Mouse (Mus musculus) adrenal gland, adult 2 months (tissue): ENCODE measurements around the gene Zbtb16. TPM values are rescaled to one million over a fixed set of nuclear protein-coding genes. Genes with fewer than 3 reads are reported as not detected.

Experiments used
- DNase-seq: peaks from one replicate; pipeline ENCODE4 v3.0.0; 2021
- polyA plus RNA-seq: library from polyadenylated mRNA; depleted of rRNA; stranded (reverse); fragments of >200 nt; gene quantifications from 2 replicates; pipeline ENCODE4 v1.2.3, GENCODE M21; 2012
- total RNA-seq, 2 experiments: library from RNA; stranded (reverse); gene quantifications; 2 replicates each; pipeline ENCODE4 v1.2.3; 2021

Zbtb16 gene
- total and polyA plus RNA-seq, 3 experiments = 17.7 to 73.3 (median 25.6) TPM

DNA sequence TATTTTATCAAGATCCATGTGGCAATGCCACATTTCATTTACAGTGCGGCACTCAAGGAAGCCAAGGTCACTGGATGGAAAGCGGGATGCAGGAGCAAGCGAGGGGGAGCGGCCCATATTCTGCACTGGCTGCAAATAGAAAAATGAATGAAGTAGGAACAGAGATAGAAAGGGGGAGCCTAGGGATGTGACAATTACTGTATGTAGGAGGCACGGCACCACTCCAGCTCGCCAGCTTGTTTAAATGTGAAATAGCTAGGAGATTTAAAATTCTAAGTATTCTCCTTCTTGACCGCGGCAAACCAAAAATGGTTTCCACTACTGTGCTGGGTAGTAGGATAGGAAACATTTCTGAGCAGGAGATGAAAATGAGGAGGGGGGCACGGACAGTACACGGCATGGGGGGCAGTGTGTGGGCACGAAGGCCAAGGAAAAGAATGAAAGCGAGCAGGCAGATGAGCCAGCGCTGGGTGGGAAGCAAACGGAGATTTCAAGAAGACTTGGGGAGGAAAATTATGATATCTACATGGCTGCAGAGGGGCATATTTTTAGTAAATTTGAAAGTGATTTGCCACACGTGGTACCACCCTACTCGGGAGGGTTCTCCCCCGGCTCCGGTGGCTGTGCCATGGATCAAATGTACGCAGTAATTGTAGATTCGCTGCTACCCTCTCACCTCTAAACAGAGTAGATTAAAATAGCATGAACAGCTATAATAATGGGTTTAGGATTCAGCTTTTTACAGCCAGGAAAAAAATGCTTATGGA lies 68.2 kb downstream of the Zbtb16 start:
- DNase-seq = no peak

DNA sequence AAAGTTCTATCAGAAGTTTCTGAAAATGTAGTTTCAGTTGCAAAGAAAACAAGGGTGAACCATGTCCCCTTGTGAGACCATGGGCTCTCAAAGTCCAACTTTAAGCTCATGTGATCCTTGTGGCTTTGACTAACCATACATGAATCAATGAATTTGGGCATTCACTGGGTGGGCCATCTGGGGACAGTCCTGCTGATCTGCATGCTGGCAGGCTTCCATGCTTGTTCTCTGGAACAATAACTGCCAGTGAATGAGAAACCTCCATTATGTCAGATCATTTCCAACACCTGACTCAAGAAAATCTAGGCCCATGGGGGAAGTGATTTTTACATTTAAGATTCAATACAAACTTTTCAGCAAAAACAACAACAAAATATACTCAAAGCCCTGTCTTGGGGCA lies 70.1 kb downstream of the Zbtb16 start:
- no peak for DNase-seq

DNA sequence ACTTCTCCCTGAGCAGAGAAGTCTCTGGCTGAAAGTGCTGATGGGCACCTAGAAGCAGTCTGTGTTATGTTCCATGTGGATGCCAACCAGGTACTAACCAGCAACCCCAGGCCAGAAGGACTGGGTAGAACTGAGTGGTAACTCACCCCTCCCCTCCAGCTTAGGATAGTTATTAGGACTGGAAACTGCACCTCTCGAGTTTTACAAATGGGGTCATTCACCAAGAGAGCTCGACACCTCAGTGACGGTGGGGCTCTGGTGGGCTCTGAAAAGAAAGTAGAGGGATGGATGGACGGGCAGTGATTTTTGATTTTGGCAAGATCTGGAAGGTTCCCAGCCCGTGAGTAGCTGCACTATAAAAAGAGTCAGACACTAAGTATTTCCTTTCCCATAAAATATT lies 71.7 kb downstream of the Zbtb16 start:
- no peak for DNase-seq

DNA sequence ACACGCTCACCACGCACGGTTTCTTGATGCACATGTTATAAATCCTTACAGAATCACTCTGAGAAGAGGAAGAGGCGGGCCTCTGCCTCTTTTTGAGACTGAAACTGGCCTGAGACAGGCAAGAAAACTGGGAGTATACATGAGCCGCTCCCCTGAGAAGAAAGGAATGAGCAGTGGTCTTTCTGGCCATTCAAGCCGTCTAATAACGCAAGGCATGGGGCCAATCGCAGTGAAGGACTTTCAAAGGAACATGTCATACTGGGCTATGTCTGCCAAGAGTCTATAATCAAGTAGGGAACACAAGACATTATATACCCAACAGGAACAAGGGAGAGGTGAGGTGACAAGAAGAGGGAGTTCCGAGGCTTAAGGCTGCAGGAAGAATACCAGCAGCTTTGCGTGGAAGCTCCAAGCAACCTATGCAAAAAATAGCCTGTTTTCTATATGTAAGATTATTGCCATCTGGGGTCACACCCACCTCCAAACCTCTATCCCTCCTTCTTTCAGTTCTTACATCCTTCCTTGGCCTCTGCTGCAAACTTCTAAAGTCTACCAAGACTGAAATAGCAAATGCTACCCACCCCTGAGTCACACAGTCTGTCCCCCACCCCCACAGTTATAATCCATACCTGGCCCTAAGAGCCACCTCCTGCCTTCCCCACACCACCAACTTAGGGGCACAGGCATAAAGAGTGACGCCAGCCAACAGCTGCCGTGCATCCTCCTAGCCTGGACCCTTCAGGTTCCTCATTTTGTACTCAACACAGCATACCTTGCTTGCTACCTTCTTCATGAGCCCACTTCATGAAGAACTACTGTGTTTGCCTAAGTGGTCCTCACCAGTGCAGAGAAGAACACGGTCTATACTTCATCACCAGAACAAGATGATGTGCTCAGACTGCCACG lies 74.0 kb downstream of the Zbtb16 start:
- no peak for DNase-seq

DNA sequence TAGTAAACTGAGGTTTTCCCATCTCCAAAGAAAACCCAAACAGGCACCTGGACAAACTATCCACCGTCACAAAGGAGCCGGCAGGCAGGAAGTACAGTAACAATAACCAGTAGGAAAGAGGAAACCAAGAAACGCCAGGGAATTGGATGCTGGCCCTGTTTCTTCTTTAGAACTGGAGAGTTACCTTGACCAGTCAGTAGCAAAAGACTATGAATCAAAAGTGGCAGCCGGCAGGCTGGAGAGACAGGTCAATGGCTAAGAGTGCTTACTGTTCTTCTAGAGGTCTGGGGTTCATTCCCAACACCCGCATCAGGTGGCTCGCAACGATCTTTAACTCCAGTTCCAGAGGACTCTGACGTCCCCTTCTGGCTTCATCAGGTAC lies 74.9 kb downstream of the Zbtb16 start:
- DNase-seq = peak; percentile 64

DNA sequence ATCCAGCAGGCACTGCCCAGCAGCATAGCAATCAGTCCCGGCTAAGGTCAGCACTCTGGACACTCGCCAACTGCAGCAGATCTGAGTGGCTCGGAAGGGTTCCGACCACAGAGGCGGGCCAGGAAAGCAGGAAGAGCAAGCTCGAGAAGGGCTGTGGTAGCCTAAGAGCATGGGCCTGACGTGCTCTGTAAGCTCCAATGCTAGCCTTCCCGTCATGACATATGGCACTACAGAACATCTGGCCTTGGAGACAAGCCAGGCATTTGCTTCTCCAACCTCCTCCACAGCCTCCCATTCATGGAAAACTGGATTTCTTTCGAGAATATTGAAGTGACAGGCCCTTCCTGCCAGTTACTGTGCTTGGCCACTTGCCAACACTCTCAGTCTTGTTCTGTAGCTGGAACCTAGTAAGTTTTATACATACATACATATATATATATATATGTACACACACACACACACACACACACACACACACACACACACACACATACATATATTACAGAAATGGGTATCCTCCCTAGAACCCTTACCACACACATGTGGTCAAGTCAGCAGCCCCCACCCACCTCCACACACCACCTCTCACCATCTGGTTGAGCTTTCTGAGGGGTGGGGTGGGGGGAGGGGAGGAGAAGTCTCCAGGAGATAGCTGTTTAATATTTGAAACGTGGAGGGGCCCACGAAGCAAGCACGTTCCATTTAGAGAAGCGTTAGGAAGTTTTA lies 75.4 kb downstream of the Zbtb16 start:
- peak; percentile 85 for DNase-seq

DNA sequence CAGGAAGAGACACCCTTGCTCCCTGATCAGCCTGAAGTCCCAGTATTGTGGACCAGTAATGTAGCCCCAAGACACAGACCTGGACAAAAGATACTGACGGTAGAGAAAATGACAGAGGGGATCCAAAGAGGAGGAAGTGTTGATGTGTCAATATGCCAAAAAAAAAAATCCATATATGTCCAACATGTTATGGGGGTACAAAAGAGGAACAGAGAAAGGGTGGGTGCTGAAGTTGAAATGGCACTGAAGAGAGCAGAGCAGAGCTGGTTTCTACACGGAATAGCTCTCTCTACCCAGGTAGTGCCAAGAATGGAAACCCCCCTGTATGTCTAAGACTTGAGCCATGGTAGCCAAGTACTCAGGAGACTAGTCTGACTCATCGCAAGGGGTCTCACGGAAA lies 76.9 kb downstream of the Zbtb16 start:
- no peak for DNase-seq

DNA sequence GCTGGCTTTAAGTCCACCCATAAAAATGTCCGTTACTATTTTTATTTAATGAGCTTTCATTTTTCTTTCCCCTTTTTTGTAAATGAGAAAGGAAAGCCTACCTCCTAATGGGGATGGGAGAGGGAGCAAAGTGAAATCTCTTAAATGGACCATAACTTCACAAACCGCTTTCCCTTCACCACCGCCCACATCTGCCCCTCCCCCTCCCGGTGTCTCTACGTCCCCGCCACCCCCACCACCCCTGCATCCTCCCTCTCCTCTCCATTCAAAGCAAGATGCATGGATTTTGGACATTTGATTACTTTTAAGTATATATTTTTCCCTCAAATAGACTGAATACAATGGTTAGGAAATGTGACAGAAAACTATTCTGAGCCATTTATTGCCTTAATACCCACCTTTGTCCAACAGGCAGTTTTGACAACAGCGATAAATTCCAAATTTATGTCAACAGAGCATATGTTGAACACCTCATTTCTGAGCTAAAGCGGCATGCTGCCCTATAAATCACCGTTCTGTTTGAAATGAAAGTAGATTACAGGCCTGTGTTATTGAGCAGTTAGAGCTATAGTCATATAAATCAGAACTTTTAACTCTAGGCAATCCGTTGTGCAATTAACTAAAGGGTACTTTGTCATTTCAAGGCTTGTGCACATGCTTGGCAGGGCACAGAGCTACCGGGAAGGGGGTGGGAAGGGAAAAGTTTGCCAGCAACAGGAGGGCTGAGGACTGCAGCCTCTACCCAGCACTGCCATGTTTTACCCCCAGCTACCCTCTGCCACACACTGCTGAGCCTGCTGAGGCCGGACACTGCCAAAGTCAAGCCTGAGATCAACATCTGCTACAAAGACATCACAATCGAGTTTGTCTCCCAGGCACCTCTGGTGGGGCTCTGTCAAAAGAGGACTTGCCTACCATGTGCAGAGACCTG lies 78.1 kb downstream of the Zbtb16 start:
- peak; percentile 31 for DNase-seq

DNA sequence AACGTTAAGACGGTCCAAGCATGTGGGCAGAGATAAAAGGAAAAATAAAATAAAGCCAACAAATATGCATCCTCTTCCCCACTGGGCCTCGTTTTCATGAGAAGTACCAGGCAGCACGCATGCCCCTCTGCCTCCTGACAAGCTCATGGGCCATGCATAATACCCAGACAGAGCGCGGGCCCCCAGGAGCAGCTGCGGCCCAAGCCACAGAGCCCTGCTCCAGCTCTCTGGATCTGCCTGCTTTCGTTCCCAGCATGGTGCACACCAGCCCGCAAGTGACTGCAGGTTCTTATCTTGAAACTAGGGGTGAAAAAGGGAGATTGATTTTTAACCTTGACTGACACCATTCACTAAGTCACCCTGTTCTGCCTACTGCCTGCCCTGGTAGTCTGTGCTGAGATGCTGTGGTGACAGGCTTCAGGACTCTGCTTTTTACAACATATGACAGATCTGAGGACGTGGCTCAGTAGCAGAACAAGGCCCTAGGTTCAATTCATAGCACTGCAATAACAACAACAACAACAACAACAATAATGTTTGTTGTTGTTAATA lies 79.7 kb downstream of the Zbtb16 start:
- DNase-seq = no peak

DNA sequence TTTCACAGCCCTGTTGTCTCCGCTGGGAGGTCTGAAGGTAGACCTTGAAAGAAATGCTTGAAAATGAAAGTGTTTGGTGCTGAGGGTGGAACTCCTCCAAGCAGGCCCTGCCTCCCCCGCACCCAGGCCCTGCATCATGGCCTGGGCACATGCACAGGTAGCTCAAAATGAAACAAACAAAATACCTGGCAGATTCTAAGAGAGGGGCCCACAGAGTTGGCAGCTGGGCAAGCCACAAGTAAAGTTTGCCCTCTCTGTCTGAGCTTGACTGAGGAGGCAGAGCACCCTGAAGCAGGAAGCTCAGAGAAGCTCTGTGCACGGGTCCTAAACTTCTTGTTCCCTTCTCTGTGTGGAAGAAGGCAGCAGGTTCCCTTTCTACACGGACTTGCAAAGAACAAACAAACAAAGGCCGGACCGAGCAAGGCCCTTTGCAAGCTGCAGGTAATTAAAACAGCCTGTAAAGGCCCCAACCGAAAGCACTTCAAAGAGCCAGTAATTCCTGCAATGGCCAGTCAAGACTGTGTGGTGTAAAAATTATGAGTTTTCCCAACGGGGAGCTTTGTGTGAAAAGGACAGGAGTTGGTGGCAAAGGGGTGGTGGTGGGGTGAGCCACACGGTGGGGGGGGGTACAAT lies 80.5 kb downstream of the Zbtb16 start:
- no peak for DNase-seq

DNA sequence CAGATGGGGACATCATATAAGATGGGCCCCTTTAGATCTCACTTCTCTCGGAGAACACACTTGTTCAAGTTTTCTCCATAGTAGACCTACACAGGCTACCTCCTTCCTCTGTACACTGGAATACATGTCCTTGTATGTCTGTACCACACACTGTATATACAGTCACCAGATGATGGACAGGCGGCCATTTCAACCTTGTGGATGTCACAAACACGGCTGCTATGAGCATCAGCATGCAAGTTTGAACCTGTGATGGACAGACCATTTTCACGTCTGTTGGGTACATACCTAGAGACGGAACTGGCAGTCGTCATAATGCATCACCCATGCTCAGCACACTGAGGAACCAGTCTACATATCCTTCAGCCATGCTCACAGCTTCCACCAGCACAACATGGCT lies 81.6 kb downstream of the Zbtb16 start:
- no peak for DNase-seq

DNA sequence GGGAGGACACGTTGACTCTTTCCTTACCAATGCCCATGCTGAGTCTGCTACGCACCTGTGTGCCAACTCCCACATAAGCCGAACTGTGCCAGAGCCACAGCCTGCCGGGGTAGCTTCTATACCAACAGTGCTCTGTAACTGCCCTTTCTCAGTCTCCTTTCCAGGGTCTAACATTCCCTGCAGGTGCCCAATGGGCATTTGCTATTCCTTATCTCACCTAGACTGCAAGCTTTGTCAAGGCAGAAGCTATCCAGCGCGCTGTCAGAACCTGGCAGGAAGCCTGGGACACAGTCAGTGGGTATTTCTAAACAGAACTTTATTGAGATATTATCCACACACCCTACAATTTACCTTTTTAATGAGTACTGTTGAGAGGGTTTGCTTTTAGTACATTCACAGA lies 82.1 kb downstream of the Zbtb16 start:
- no peak for DNase-seq

DNA sequence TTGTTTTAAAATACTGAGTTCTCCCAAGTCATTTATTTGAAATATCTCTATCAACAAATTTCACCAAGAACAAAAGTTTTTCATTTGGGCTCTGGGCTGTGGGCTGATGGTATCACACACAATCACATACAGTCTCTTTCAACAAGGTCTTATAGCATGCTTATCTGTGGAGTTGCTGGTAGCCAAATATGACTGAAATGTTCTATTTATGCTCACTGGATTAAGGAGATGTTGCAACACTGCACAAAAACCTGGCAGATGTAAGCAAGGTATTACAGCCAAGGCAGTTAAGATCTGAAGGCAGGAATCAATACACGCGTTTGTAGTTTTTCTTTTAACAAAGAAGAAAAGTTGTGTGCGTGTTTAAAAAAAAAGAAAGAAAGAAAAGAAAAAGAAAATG lies 84.1 kb downstream of the Zbtb16 start:
- DNase-seq = no peak

DNA sequence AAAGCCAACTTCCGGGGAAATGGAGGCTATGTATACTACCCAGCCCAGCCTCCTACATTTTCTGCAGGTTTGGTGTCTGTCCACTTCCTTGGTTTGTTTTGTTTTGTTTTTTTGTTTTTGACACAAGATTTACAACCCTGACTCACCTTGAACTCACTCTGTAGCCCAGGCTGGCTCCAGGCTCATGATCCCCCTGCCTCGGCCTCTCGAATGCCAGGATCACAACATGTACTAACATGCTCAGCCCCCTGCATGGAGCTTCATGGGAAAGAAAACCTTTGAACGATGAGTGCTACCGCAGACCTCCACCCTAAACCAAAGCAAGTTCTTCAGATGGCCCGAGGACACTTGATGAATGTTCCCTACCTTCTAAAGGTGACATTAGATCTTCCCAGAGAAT lies 86.4 kb downstream of the Zbtb16 start:
- DNase-seq = no peak

DNA sequence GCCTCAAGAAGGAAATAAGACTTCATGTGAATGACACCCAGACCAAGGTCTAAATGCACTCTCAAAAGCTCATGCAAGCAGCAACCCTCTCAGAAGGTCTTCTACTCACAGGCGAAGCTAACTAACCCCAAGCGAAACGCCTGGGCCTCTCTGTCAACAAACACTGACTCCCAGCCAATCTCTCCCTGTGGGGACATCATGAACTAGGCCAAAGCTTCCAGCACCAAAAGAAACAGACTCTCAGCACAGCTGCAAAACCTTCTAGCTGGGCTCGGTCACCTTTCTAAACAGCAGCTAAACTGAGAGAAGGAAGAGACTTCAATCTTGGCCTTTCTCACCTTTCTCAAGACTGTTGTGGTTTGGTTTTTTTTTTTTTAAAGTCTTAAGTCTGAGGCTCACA lies 86.9 kb downstream of the Zbtb16 start:
- DNase-seq = no peak

DNA sequence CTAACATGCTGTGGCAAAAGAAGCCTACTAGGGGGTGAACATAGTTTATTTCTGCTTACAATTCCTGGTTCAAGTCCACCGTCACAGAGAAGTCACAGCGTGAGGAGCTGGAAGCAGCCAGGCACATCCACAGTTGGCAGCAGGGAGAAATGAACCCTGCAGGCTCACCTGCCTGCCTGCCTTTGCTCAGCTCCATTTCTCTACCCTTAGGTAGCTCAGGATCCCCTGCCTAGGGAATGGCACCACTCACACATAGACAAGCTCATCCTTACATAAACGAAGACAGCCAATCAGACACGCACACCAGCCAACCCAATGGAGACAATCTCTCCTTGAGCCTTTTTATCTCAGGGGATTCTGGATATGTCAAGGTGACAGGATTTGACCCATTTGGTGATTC lies 87.3 kb downstream of the Zbtb16 start:
- DNase-seq = no peak

DNA sequence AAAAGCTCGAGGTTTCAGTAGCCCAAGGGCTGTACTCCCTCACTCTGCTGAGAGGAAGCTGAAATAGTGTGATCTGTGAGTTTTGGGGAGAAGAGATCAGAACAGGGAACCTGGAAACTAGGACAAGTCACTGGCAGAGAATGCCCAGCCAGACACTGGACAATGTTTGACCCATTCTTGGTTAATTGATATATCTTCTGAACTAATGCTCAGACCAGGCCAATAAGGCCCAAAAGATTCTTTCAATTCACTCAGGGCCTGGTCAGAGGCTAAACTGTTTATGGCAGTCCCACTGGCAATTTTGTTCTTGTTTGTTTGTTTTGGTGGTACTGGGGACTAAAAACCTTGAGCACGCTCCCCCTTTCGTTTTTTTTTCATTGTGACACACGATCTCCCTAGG lies 87.8 kb downstream of the Zbtb16 start:
- no peak for DNase-seq

DNA sequence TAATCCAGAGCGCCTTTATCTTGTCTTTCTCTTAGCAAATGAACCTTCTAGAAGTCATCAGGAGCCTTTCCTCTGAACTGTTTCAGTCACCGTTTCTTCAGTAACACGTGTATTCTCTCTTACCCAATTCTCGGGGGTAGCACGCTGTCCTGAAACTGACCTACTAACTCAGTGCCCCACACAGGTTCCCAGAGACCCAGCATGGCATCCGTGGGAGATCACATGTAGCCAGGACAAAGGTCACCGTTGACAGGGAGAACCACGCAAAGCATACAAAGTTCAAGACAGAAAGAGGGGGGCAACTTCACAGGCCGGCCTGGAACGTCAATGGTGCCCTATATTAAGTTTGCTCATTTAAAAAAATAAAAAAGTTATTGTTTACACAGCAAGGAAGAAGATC lies 89.5 kb downstream of the Zbtb16 start:
- DNase-seq = no peak

DNA sequence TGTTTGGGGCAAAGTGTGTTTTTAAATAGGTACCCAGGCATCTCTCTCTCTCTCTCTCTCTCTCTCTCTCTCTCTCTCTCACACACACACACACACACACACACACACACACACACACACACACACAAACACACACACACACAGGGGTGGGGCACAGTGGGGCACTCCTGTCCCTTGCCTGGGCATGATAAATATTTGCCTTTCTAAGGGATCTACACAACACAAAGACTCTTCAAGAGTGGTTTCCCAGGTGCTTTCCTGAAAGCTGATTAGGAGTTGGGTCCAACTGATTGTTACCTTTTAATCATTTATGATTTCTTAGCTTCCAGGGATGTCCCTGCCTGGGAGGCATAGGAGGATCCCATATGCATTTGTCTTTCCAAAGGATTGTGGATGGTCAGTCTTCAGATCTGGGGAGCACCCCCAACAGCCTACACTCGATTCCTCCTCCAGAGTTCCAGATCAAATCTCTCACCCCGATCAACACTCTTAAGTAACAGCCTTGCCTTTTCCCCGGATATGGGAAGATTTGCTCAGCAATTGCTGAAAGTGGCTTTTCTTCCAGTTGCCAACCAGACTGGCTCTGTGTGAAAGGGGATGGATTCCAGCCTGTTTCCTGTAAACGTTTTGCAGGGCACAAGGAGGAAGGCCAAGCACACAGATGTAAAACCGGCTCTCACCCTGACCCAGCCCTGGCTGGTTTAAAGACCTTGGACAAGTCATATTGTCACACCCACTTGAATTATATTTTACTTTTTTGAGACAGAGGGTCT lies 90.5 kb downstream of the Zbtb16 start:
- DNase-seq = no peak

DNA sequence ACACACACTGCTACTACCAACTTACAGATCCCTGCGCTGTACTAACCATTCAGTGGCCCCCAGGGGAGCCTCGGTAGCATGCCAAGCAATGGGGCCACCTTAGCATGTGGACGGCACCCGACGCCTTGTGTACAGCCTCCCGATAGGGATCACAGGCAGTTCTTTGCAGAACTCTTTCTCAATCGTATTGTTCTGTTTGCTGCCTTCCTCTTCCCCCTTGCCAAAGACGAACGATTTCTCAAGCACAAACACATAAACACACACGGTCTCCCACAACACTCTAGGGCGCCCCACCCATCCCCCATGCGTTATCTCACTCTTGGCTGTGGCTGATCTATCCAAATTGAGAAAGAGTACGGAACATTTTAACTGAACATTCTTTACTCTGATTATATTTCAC lies 91.1 kb downstream of the Zbtb16 start:
- DNase-seq = peak; percentile 81
